Mouse (Mus musculus) stomach, postnatal 0 days (tissue): ENCODE results near the gene Otof. TPM values are rescaled to one million over a fixed set of nuclear protein-coding genes. Genes with fewer than 3 reads are reported as not detected.
A peak's percentile ranks its signal among the peaks of the same experiment; 100 is the strongest.

Experiments
- ATAC-seq: fragments of 200-750 bp; cut with Nextera tagmentation; 2 replicates; pipeline ENCODE4 v1.8.0; 2017; ENCODE audit not compliant: low FRiP score, low TSS enrichment
- DNase-seq: peaks from one replicate; pipeline ENCODE4 v3.0.0-alpha.2; 2016; ENCODE audit warnings: low spot score
- H3K27ac ChIP-seq: fragments of 300-500 bp; sonication (generic); replicated peaks from 2 replicates; pipeline ENCODE4 v1.5.1; 2014; ENCODE audit warnings: mild to moderate bottlenecking, control low read depth
- H3K27me3 ChIP-seq: fragments of 300-500 bp; sonication (generic); 2 replicates; pipeline ENCODE4 v1.6.1; 2014; ENCODE audit warnings: low read length; ENCODE audit not compliant: control insufficient read depth, insufficient read depth
- H3K36me3 ChIP-seq: fragments of 300-500 bp; sonication (generic); 2 replicates; pipeline ENCODE4 v1.6.1; 2014; ENCODE audit warnings: low read length, mixed read lengths; ENCODE audit not compliant: control insufficient read depth, insufficient read depth
- H3K4me1 ChIP-seq: fragments of 300-500 bp; sonication (generic); replicated peaks from 2 replicates; pipeline ENCODE4 v1.6.1; 2014; ENCODE audit warnings: antibody characterized with exemption; ENCODE audit not compliant: control insufficient read depth, insufficient read depth
- H3K4me2 ChIP-seq: fragments of 300-500 bp; sonication (generic); replicated peaks from 2 replicates; pipeline ENCODE4 v1.6.1; 2014; ENCODE audit warnings: low read depth, mild to moderate bottlenecking, control low read depth, moderate library complexity
- H3K4me3 ChIP-seq: fragments of 300-500 bp; sonication (generic); 2 replicates; pipeline ENCODE4 v1.5.1; 2014; ENCODE audit warnings: low read depth, low read length, control low read depth
- H3K9ac ChIP-seq: fragments of 300-500 bp; sonication (generic); 2 replicates; pipeline ENCODE4 v1.6.1; 2014; ENCODE audit warnings: mild to moderate bottlenecking, low read length, control low read depth, mixed read lengths
- H3K9me3 ChIP-seq: fragments of 300-500 bp; sonication (generic); 2 replicates; pipeline ENCODE4 v1.6.1; 2016; ENCODE audit warnings: low read length; ENCODE audit not compliant: control insufficient read depth
- CTCF ChIP-seq: IDR thresholded peaks from 2 replicates; pipeline ENCODE4 v1.5.1; 2016; ENCODE audit warnings: antibody characterized with exemption, low read depth, mild to moderate bottlenecking, moderate library complexity
- EP300 ChIP-seq: optimal IDR thresholded peaks from 2 replicates; pipeline ENCODE3; 2016; ENCODE audit warnings: antibody characterized with exemption
- WGBS: fragments of 180-500 bp; shearing (Covaris S2); extraction: QIAGEN DNeasy Blood & Tissue Kit; methylation state at CpG from one replicate; pipeline ENCODE4 v1.1.7; 2014; 5-methylcytosine and 5-hydroxymethylcytosine counted together
- polyA plus RNA-seq: library from polyadenylated mRNA; unstranded; fragments of >200 nt; fragmentation: Nextera tagmentation; extraction: Ambion mirVana; gene quantifications from 2 replicates; pipeline ENCODE4 v1.2.1, GENCODE M21; 2015

Gene Otof
- polyA plus RNA-seq, 1 experiment from 2014 or later: 0.02 TPM

- Histone ChIP-seq H3K27ac (no peak overlapping the region), H3K9me3 (no peaks in the 10 kb centered on the region), H3K4me2 (no peak overlapping the region), H3K27me3 (no peaks in the 10 kb centered on the region), H3K9ac (no peak overlapping the region), H3K36me3 (no peaks in the 10 kb centered on the region), H3K4me1 (no peaks in the 10 kb centered on the region), H3K4me3 (no peak overlapping the region)
- DNase-seq: no peak
- no peak for ATAC-seq
- WGBS: 19% methylated on average over 9 of the region's 9 CpGs
- no peak for TF ChIP-seq CTCF
- no peak for TF ChIP-seq EP300
Measured at GRCm38 (mm10) chr5:30406876-30407275, 54.9 kb downstream of the Otof start.

DNA sequence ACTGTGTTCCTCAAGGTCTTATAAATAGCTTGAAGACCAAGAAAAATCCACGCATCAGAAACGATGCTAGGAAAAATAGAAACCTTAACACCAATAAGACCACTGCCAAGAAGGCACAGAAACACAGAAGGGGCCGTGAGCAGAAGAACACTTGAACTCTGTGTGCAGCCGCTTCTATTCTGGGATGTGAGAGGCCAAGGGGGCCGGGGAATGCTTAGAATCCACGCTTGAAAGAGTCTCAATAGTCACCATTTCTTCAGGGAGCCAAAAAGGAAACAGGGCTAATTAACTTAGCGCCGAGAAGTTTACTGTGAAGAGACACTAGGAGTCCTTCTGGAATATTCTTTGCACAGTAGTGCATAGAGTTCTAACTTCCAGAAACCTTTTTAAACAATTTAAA lies 60.6 kb downstream of the Otof start:
- Histone ChIP-seq H3K27me3 (no peaks in the 10 kb centered on the region), H3K4me1 (no peaks in the 10 kb centered on the region), H3K4me3 (no peak overlapping the region), H3K9me3 (no peaks in the 10 kb centered on the region), H3K36me3 (no peaks in the 10 kb centered on the region), H3K4me2 (no peak overlapping the region), H3K27ac (no peak overlapping the region), H3K9ac (no peak overlapping the region)
- ATAC-seq (no peak), DNase-seq (no peak)
- WGBS: 47% methylated on average over 8 of the region's 8 CpGs
- TF ChIP-seq CTCF (no peak), EP300 (no peak)

DNA sequence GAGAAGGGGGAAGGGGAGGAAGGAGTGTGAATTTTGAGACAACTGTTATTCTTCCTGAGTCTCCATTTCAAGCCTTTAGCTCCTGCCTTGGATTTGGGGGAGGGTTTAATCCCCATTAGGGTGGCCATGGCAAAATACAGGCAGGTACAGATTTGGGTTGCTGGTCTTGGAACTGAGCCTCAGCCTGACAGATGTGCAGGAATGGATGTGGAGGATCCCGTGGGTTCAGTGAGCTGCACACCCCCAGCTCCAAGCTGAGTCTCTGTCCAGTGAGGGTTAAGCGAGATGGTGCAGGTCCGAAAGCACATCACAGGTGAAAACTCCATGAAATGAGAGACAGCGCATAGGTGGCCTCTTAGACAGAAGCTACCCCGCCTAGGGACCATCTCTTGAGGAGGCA lies 61.2 kb downstream of the Otof start:
- 80% methylated on average over 5 of the region's 5 CpGs for WGBS
- Histone ChIP-seq H3K4me1 (no peaks in the 10 kb centered on the region), H3K27me3 (no peaks in the 10 kb centered on the region), H3K9ac (no peak overlapping the region), H3K4me3 (no peak overlapping the region), H3K36me3 (no peaks in the 10 kb centered on the region), H3K27ac (no peak overlapping the region), H3K9me3 (no peaks in the 10 kb centered on the region), H3K4me2 (no peak overlapping the region)
- DNase-seq (no peak), ATAC-seq (no peak)
- no peak for TF ChIP-seq CTCF
- TF ChIP-seq EP300: no peak

GRCm38 (mm10) chr5:30391473-30391872 lies 70.3 kb downstream of the Otof start:
- DNase-seq (peak; percentile 82), ATAC-seq (0 out of 2 replicates have a peak, but pooled peaks have one; percentile 38)
- no peak overlapping the region for H3K4me3 ChIP-seq
- H3K27me3 ChIP-seq: no peaks in the 10 kb centered on the region
- H3K9ac ChIP-seq: no peak overlapping the region
- H3K4me1 ChIP-seq: no peaks in the 10 kb centered on the region
- no peaks in the 10 kb centered on the region for H3K36me3 ChIP-seq
- TF ChIP-seq EP300 (no peak), CTCF (peak; percentile 91)
- H3K27ac ChIP-seq: no peak overlapping the region
- H3K4me2 ChIP-seq: no peak overlapping the region
- 24% methylated on average over 7 of the region's 7 CpGs for WGBS
- H3K9me3 ChIP-seq: no peaks in the 10 kb centered on the region

DNA sequence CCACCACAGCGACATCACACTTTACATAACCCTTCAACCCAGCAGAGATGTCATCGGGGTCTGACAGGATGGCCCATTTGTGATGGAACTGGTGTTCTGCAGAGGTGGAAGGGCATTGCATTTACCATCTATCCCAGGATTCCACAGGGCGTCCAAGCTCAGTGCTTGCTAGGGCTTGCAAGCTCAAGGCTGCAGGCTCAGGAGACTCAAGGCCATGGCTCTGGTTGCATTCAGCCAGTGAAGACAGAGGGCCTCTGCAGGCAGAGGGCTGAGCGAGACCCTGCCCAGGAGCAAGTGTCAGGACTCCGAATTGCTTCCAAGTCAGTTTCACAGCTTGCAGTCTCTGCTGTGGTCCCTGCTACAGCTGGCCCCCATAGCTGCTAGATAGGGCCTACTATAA lies 71.9 kb downstream of the Otof start:
- no peak for DNase-seq
- H3K4me3 ChIP-seq: no peak overlapping the region
- no peak for TF ChIP-seq EP300
- no peak for TF ChIP-seq CTCF
- H3K27me3 ChIP-seq: no peaks in the 10 kb centered on the region
- no peak overlapping the region for H3K4me2 ChIP-seq
- H3K36me3 ChIP-seq: no peaks in the 10 kb centered on the region
- H3K9ac ChIP-seq: no peak overlapping the region
- WGBS: 83% methylated on average over 5 of the region's 5 CpGs
- no peak for ATAC-seq
- H3K27ac ChIP-seq: no peak overlapping the region
- no peaks in the 10 kb centered on the region for H3K4me1 ChIP-seq
- H3K9me3 ChIP-seq: no peaks in the 10 kb centered on the region

DNA sequence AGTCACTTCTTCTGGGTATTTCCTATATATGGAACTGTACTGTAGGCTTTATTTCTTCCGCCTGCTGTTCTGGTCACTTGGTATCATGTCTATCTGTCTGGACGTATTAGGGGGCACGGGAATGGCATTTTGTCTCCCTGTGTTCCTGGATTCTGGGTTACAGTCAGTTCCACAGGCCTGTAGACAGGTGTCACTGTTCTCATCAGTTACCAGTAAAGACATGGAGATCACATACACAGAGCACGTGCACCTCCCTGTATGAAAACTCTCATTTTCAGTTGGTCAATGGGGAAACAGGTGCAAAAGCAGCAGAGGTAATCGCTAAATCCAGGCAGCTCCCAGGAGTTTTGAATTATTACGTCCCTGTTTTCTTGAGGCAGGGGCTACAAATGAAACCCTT lies 74.0 kb downstream of the Otof start:
- Histone ChIP-seq H3K4me2 (no peak overlapping the region), H3K27me3 (no peaks in the 10 kb centered on the region), H3K9ac (no peak overlapping the region), H3K27ac (no peak overlapping the region), H3K4me3 (no peak overlapping the region), H3K4me1 (no peaks in the 10 kb centered on the region), H3K9me3 (no peaks in the 10 kb centered on the region), H3K36me3 (no peaks in the 10 kb centered on the region)
- TF ChIP-seq CTCF: peak; percentile 42; the same call in 1 of the 2 replicates
- TF ChIP-seq EP300: no peak
- ATAC-seq (no peak), DNase-seq (no peak)
- 81% methylated on average over 6 of the region's 6 CpGs for WGBS
